Mouse (Mus musculus) limb, embryonic 13.5 days (tissue): ENCODE data around the gene Kcna2. TPM values are rescaled to one million over a fixed set of nuclear protein-coding genes. Genes with fewer than 3 reads are reported as not detected.

Experiments
- ATAC-seq: fragments of 200-750 bp; cut with Nextera tagmentation; 2 replicates; pipeline ENCODE4 v1.8.0; 2017; ENCODE audit warnings: low read depth, moderate number of reproducible peaks, moderate TSS enrichment; ENCODE audit not compliant: low FRiP score
- H3K27ac ChIP-seq: fragments of 300-500 bp; sonication (generic); 2 replicates; pipeline ENCODE4 v1.5.1; 2015; ENCODE audit warnings: inconsistent platforms, mild to moderate bottlenecking, moderate library complexity
- H3K27me3 ChIP-seq: fragments of 300-500 bp; sonication (generic); 2 replicates; pipeline ENCODE4 v1.6.1; 2015; ENCODE audit warnings: mild to moderate bottlenecking, inconsistent platforms
- H3K36me3 ChIP-seq: fragments of 300-500 bp; sonication (generic); 2 replicates; pipeline ENCODE4 v1.6.1; 2015; ENCODE audit warnings: inconsistent platforms, mild to moderate bottlenecking, moderate library complexity
- H3K4me1 ChIP-seq: fragments of 300-500 bp; sonication (generic); 2 replicates; pipeline ENCODE4 v1.6.1; 2015; ENCODE audit warnings: inconsistent platforms
- H3K4me2 ChIP-seq: fragments of 300-500 bp; sonication (generic); replicated peaks from 2 replicates; pipeline ENCODE4 v1.6.1; 2015; ENCODE audit warnings: inconsistent platforms, mild to moderate bottlenecking, moderate library complexity
- H3K4me3 ChIP-seq: fragments of 300-500 bp; sonication (generic); 2 replicates; pipeline ENCODE4 v1.5.1; 2015; ENCODE audit warnings: moderate library complexity, mild to moderate bottlenecking, inconsistent platforms
- H3K9ac ChIP-seq: fragments of 300-500 bp; sonication (generic); 2 replicates; pipeline ENCODE4 v1.6.1; 2015; ENCODE audit warnings: mild to moderate bottlenecking, inconsistent platforms
- H3K9me3 ChIP-seq: fragments of 300-500 bp; sonication (generic); 2 replicates; pipeline ENCODE4 v1.6.1; 2016; ENCODE audit warnings: inconsistent platforms
- WGBS: fragments of 180-500 bp; shearing (Covaris S2); methylation state at CpG from one replicate; pipeline ENCODE4 v1.1.7; 2015; 5-methylcytosine and 5-hydroxymethylcytosine counted together
- polyA plus RNA-seq: library from polyadenylated mRNA; unstranded; fragments of >200 nt; fragmentation: Nextera tagmentation; extraction: Ambion mirVana; gene quantifications from 2 replicates; pipeline ENCODE4 v1.2.1, GENCODE M21; 2015

Gene Kcna2
- polyA plus RNA-seq, 1 experiment from 2014 or later, result 0.10 TPM

GRCm38 (mm10) chr3:107130661-107131326 lies 29.8 kb downstream of the Kcna2 start:
- ATAC-seq, result no peak
- no peak overlapping the region for H3K27ac ChIP-seq
- no peak overlapping the region for H3K9ac ChIP-seq
- no peaks in the 10 kb centered on the region for H3K36me3 ChIP-seq
- H3K4me2 ChIP-seq, result no peak overlapping the region
- H3K27me3 ChIP-seq, result no peaks in the 10 kb centered on the region
- no peak overlapping the region for H3K4me3 ChIP-seq
- no peaks in the 10 kb centered on the region for H3K9me3 ChIP-seq
- 81% methylated on average over 4 of the region's 4 CpGs for WGBS
- H3K4me1 ChIP-seq, result peaks cover 5% of the 10 kb centered on the region; the same call in 1 of the 2 replicates

GRCm38 (mm10) chr3:107131846-107132245 lies 30.9 kb downstream of the Kcna2 start:
- no peak overlapping the region for H3K4me3 ChIP-seq
- H3K27ac ChIP-seq, result no peak overlapping the region
- H3K27me3 ChIP-seq, result no peaks in the 10 kb centered on the region
- H3K36me3 ChIP-seq, result no peaks in the 10 kb centered on the region
- peaks cover 5% of the 10 kb centered on the region; the same call in 1 of the 2 replicates for H3K4me1 ChIP-seq
- H3K9me3 ChIP-seq, result no peaks in the 10 kb centered on the region
- no peak overlapping the region for H3K4me2 ChIP-seq
- 67% methylated on average over 6 of the region's 6 CpGs for WGBS
- no peak overlapping the region for H3K9ac ChIP-seq
- no peak for ATAC-seq

DNA sequence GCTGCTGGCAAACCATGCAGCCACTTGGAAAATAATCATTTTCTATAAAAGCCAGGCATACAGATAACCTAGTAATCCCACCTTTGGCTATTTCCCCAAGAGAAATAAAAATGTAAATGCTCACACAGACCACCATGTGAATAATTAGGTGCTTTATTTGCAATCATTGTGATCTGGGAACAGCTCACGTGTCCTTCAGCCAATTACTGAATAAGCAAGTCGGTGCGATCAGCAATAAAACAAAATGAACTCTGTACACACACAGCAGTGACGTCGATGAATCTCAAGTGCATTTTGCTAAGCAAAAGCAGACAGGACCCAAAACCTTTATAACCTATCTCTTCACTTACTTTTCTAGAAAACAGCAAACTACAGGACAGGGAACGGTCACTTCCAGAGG lies 31.7 kb downstream of the Kcna2 start:
- Histone ChIP-seq H3K36me3 (no peaks in the 10 kb centered on the region), H3K4me2 (no peak overlapping the region), H3K4me3 (no peak overlapping the region), H3K27ac (no peak overlapping the region), H3K9me3 (no peaks in the 10 kb centered on the region), H3K9ac (no peak overlapping the region), H3K27me3 (no peaks in the 10 kb centered on the region), H3K4me1 (peaks cover 5% of the 10 kb centered on the region; the same call in 1 of the 2 replicates)
- 72% methylated on average over 6 of the region's 6 CpGs for WGBS
- ATAC-seq, result no peak

- Histone ChIP-seq H3K4me3 (no peak overlapping the region), H3K9ac (no peak overlapping the region), H3K36me3 (no peaks in the 10 kb centered on the region), H3K4me2 (no peak overlapping the region), H3K27ac (no peak overlapping the region), H3K9me3 (no peaks in the 10 kb centered on the region), H3K27me3 (no peaks in the 10 kb centered on the region), H3K4me1 (peaks cover 5% of the 10 kb centered on the region; the same call in 1 of the 2 replicates)
- ATAC-seq, result no peak
- 83% methylated on average over 3 of the region's 3 CpGs for WGBS
Measured at GRCm38 (mm10) chr3:107134457-107134856, 33.5 kb downstream of the Kcna2 start.

DNA sequence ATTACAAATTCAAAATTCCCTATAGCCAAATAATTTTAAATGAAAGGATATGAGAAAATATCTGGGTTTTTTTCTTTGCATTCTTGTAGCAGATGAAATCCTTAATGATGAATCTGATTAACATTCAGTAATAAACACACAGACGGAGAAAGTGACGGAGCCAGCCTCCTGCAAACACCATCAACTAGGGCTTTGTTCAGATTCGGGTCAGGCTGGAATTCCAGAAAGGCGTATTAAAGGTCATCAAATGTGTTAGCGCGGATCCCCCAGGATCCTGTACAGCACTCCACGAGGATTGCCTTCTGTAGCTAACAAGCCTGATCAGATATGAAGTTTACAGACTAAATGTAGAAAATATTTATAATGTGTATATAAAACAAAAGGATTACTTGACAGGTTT lies 46.2 kb downstream of the Kcna2 start:
- Histone ChIP-seq H3K4me1 (no peaks in the 10 kb centered on the region), H3K36me3 (no peaks in the 10 kb centered on the region), H3K4me2 (no peak overlapping the region), H3K27me3 (no peaks in the 10 kb centered on the region), H3K9me3 (no peaks in the 10 kb centered on the region), H3K27ac (no peak overlapping the region), H3K4me3 (no peak overlapping the region), H3K9ac (no peak overlapping the region)
- 72% methylated on average over 7 of the region's 7 CpGs for WGBS
- ATAC-seq, result no peak

- no peak for ATAC-seq
- WGBS, result 73% methylated on average over 3 of the region's 3 CpGs
- no peak overlapping the region for H3K9ac ChIP-seq
- no peak overlapping the region for H3K27ac ChIP-seq
- H3K4me1 ChIP-seq, result no peaks in the 10 kb centered on the region
- H3K4me3 ChIP-seq, result no peak overlapping the region
- H3K9me3 ChIP-seq, result no peaks in the 10 kb centered on the region
- H3K4me2 ChIP-seq, result no peak overlapping the region
- H3K27me3 ChIP-seq, result no peaks in the 10 kb centered on the region
- H3K36me3 ChIP-seq, result no peaks in the 10 kb centered on the region
Measured at GRCm38 (mm10) chr3:107149006-107149405, 48.1 kb downstream of the Kcna2 start.

GRCm38 (mm10) chr3:107150469-107150868 lies 49.5 kb downstream of the Kcna2 start:
- WGBS, result 45% methylated on average over 3 of the region's 3 CpGs
- Histone ChIP-seq H3K27ac (no peak overlapping the region), H3K36me3 (no peaks in the 10 kb centered on the region), H3K4me3 (no peak overlapping the region), H3K4me1 (no peaks in the 10 kb centered on the region), H3K4me2 (no peak overlapping the region), H3K9me3 (no peaks in the 10 kb centered on the region), H3K27me3 (no peaks in the 10 kb centered on the region), H3K9ac (no peak overlapping the region)
- no peak for ATAC-seq

DNA sequence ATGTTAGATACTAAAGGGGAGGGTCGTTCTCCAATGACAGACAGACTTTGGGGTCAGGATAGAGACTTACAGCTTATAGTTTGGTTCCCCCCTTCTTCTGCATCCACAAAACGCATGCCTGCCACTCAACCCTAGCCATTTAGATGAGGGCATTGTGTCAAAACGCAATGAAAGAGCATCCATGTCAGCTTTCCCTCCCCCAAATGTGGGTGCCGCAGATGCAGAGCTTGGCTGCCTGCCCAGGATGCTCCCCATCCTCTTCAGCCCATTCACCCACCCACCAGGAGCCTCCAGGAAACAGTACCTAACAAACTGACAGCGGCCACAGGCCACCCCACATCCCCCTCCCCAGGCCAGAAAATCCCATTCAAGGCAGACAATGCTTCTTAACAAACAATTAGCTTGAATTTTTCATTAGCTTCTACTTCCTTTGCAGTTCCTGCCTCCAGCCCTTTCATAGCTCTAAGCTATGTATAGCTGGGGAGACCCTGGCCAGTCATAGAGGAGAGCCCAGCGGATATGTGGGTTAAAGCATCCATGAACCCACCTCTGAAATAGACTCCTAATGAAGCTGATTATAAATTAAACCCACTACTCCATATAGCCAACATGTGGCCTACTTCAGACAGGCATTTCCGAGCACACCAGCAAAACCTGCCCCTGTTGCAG lies 50.1 kb downstream of the Kcna2 start:
- H3K27ac ChIP-seq, result no peak overlapping the region
- ATAC-seq, result no peak
- WGBS, result 61% methylated on average over 7 of the region's 7 CpGs

GRCm38 (mm10) chr3:107153772-107154655 lies 53.1 kb downstream of the Kcna2 start:
- Histone ChIP-seq H3K36me3 (no peaks in the 10 kb centered on the region), H3K9me3 (no peaks in the 10 kb centered on the region), H3K27ac (no peak overlapping the region), H3K4me3 (no peak overlapping the region), H3K27me3 (peaks cover 11% of the 10 kb centered on the region), H3K4me2 (no peak overlapping the region), H3K9ac (no peak overlapping the region), H3K4me1 (no peaks in the 10 kb centered on the region)
- ATAC-seq, result no peak
- WGBS, result 84% methylated on average over 11 of the region's 11 CpGs

More for the DNA sequence above, 50.1 kb downstream of the Kcna2 start:
- Histone ChIP-seq H3K27me3 (no peaks in the 10 kb centered on the region), H3K9me3 (no peaks in the 10 kb centered on the region), H3K4me3 (no peak overlapping the region), H3K9ac (no peak overlapping the region), H3K36me3 (no peaks in the 10 kb centered on the region), H3K4me1 (no peaks in the 10 kb centered on the region), H3K4me2 (no peak overlapping the region)

DNA sequence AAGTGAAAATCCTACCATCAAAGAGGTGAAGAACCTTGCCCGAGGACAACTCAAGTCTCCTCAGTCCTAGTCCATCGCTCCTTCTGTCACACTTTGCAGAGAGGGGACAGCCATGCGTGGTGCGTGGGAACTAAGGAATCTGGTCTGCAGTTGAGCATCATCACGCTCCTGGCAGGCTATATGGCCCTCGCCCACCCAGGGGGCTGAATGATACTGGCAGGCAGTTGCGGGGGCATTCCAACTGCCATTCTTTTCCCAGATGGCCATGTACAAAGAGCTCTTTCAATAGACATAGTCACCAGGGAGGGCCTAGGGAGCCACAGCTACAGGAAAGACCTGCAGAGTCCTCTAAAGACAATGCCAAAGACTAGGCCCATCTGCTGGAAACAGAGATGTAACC lies 57.9 kb downstream of the Kcna2 start:
- Histone ChIP-seq H3K9ac (no peak overlapping the region), H3K36me3 (no peaks in the 10 kb centered on the region), H3K27ac (no peak overlapping the region), H3K4me1 (peaks cover 5% of the 10 kb centered on the region; the same call in 1 of the 2 replicates), H3K4me2 (no peak overlapping the region), H3K4me3 (no peak overlapping the region), H3K27me3 (peaks cover 30% of the 10 kb centered on the region), H3K9me3 (no peaks in the 10 kb centered on the region)
- WGBS, result 90% methylated on average over 7 of the region's 7 CpGs
- no peak for ATAC-seq

DNA sequence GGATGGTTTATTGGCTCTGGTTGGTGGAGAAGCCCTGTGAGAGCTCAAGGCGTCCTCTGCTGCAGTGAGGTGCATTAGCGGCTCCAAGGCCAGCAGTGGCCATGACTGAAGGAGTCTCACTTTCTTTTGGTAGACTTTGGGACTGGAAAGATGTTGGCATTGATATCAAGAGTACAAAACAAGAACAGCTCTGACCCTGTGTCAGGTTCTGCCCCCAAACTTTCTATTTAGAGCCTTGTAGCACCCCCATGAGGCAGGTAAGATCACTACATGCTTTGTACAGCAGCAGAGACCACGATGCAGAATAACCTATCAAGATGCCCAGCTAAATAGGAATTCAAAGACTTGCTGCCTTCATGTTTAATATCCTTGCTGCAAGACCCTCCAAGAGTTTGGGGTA lies 58.5 kb downstream of the Kcna2 start:
- Histone ChIP-seq H3K4me1 (peaks cover 5% of the 10 kb centered on the region; the same call in 1 of the 2 replicates), H3K9ac (0 out of 2 replicates have a peak overlapping the region, but pooled peaks have one; percentile 48), H3K27me3 (peaks cover 30% of the 10 kb centered on the region), H3K9me3 (no peaks in the 10 kb centered on the region), H3K4me2 (peak overlapping the region; percentile 51), H3K4me3 (no peak overlapping the region), H3K36me3 (no peaks in the 10 kb centered on the region), H3K27ac (no peak overlapping the region)
- no peak for ATAC-seq
- WGBS, result 63% methylated on average over 3 of the region's 3 CpGs

DNA sequence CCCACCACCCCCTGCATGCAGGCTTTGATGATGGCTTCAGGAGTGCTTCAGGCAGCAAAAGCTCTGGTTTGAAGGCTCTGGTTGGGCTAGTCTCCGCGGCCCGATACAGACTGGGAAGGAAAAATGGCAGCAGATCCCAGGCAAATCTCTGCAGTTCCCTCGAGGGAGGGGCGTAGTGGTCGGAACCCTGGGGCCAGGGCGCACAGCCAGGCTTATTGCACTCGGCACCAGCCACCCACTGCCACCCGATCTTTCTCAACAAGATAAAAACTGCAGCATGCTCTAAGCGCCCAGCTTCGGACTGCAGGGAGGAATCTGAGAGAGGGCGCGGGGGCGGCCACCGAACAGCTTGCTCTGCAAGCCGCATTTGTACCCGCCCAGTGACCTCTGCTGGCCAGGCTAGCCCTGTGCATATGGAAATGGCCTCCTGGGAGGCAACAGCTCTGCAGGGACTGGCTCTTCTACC lies 58.9 kb downstream of the Kcna2 start:
- peak overlapping the region; percentile 51 for H3K4me2 ChIP-seq
- H3K27ac ChIP-seq, result no peak overlapping the region
- H3K4me1 ChIP-seq, result peaks cover 5% of the 10 kb centered on the region; the same call in 1 of the 2 replicates
- peak overlapping the region; percentile 48; the same call in 1 of the 2 replicates for H3K9ac ChIP-seq
- WGBS, result 2% methylated on average over 17 of the region's 17 CpGs
- no peak for ATAC-seq
- no peaks in the 10 kb centered on the region for H3K9me3 ChIP-seq
- no peaks in the 10 kb centered on the region for H3K36me3 ChIP-seq
- H3K27me3 ChIP-seq, result peaks cover 30% of the 10 kb centered on the region
- peak overlapping the region; percentile 25 for H3K4me3 ChIP-seq
